ENCODE assay signal across 8 mouse cellular contexts in the genomic region with DNA sequence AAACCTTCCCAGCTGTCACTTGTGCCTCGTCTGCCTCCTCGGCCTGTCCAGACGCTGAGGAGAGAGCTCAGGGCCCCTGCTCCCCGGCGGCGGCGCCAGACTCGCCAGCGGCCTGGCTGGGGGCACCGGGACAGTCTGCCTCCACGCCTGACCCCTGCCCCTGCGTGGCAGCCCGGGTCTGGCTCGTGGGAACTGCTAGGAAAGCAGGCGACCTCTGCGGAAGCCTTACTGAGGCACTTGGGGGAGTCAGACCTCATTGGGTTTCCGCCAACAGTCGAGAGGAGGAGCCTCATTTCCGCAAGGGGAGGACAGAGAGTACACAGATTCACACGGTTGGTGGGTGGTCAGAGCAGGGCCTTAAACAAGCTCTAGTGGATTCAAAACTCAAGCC. TPM values are rescaled to one million over a fixed set of nuclear protein-coding genes. Genes with fewer than 3 reads are reported as not detected.
DNase-seq lines count a peak whose midpoint lies in the region; ATAC-seq lines count a peak whose summit lies in the region.

No protein-coding gene starts in this region.

- H3K4me3 ChIP-seq in embryonic facial prominence, embryonic 13.5 days, result peak overlapping the region; percentile 28
- peak overlapping the region; percentile 30 for H3K4me3 ChIP-seq in hindbrain, embryonic 16.5 days (ENCODE audit: low read length)

- ATAC-seq in embryonic facial prominence, embryonic 13.5 days (ENCODE audit: insufficient number of reproducible peaks, insufficient read depth, low FRiP score, low TSS enrichment, low read depth), result no peak
- peak; percentile 81 for ATAC-seq in hindbrain, embryonic 16.5 days

- peaks cover 96% of the 10 kb centered on the region for H3K27me3 ChIP-seq in embryonic facial prominence, embryonic 13.5 days
- no peaks in the 10 kb centered on the region for H3K27me3 ChIP-seq in hindbrain, embryonic 16.5 days (replicated peaks; ENCODE audit: control insufficient read depth, insufficient read depth, low read length)

- 1% methylated on average over 20 of the region's 20 CpGs for WGBS in embryonic facial prominence, embryonic 13.5 days
- WGBS in hindbrain, embryonic 16.5 days, result under 1% methylated on average over 20 of the region's 20 CpGs

- H3K9me3 ChIP-seq in embryonic facial prominence, embryonic 13.5 days, result no peaks in the 10 kb centered on the region
- H3K9me3 ChIP-seq in hindbrain, embryonic 16.5 days (ENCODE audit: control insufficient read depth, low read length), result no peaks in the 10 kb centered on the region

- peak; percentile 71 to 75 for DNase-seq in right cerebral cortex, postnatal 10 days (ENCODE audit: low spot score in 2 of 2)
- no peak for DNase-seq in right cerebral cortex, adult 18-20 months
- DNase-seq in mesoderm, embryonic 11.5 days (ENCODE audit: low read depth, low spot score), result peak; percentile 55
- no peak for DNase-seq in T-cell, adult 2 months (ENCODE audit: low spot score)
- no peak for DNase-seq in frontal cortex, postnatal 36 days (ENCODE audit: low spot score in 2 of 2)
- DNase-seq in left cerebral cortex, adult 11 months (ENCODE audit: low spot score), result no peak

- no peaks in the 10 kb centered on the region for H3K36me3 ChIP-seq in embryonic facial prominence, embryonic 13.5 days
- no peaks in the 10 kb centered on the region for H3K36me3 ChIP-seq in hindbrain, embryonic 16.5 days (ENCODE audit: control insufficient read depth, insufficient read depth, low read length)

- H3K9ac ChIP-seq in embryonic facial prominence, embryonic 13.5 days, result peak overlapping the region; percentile 59; the same call in 1 of the 2 replicates
- peak overlapping the region; percentile 62 for H3K9ac ChIP-seq in hindbrain, embryonic 16.5 days (ENCODE audit: low read depth, low read length)

- H3K4me2 ChIP-seq in embryonic facial prominence, embryonic 13.5 days, result peak overlapping the region; percentile 59
- H3K4me2 ChIP-seq in hindbrain, embryonic 16.5 days (ENCODE audit: low read length), result peak overlapping the region; percentile 58

- peak overlapping the region; percentile 68; the same call in 1 of the 2 replicates for H3K27ac ChIP-seq in embryonic facial prominence, embryonic 13.5 days
- peak overlapping the region; percentile 89 for H3K27ac ChIP-seq in hindbrain, embryonic 16.5 days (ENCODE audit: low read depth, low read length)

- peaks cover 23% of the 10 kb centered on the region for H3K4me1 ChIP-seq in embryonic facial prominence, embryonic 13.5 days
- H3K4me1 ChIP-seq in hindbrain, embryonic 16.5 days (ENCODE audit: control insufficient read depth, insufficient read depth, low read depth, low read length), result peaks cover 23% of the 10 kb centered on the region

RNA-seq across cellular contexts. Expression of a gene that starts 38.6 kb away (rescaled TPM):
- 0.15 and 0.48 TPM in 2 replicates for polyA plus RNA-seq in embryonic facial prominence, embryonic 13.5 days (2015; fragmentation: Nextera tagmentation; extraction: Ambion mirVana)
- polyA plus RNA-seq in hindbrain, embryonic 16.5 days (2015; fragmentation: Nextera tagmentation; extraction: Ambion mirVana), result 5.5 and 5.7 TPM in 2 replicates

Comparison
In these comparisons a context has a peak if more than half of its experiments do, and no peak if none do; other contexts are left out.
1. DNase-seq: peak in right cerebral cortex, postnatal 10 days (2 of 2) and mesoderm, embryonic 11.5 days (single experiment); none in right cerebral cortex, adult 18-20 months (single experiment), T-cell, adult 2 months (single experiment), frontal cortex, postnatal 36 days (0 of 2) and left cerebral cortex, adult 11 months (single experiment).